Mouse (Mus musculus) intestine, embryonic 15.5 days (tissue): ENCODE measurements around the gene Cx3cl1. TPM values are rescaled to one million over a fixed set of nuclear protein-coding genes. Genes with fewer than 3 reads are reported as not detected.

Experiments used
- ATAC-seq: fragments of 200-750 bp; cut with Nextera tagmentation; 2 replicates; pipeline ENCODE4 v1.8.0; 2017; ENCODE audit warnings: moderate TSS enrichment, moderate library complexity
- H3K27ac ChIP-seq: fragments of 300-500 bp; sonication (generic); 2 replicates; pipeline ENCODE4 v1.5.1; 2015; ENCODE audit warnings: mild to moderate bottlenecking, inconsistent platforms
- H3K27me3 ChIP-seq: fragments of 300-500 bp; sonication (generic); replicated peaks from 2 replicates; pipeline ENCODE4 v1.6.1; 2015; ENCODE audit warnings: inconsistent platforms
- H3K36me3 ChIP-seq: fragments of 300-500 bp; sonication (generic); 2 replicates; pipeline ENCODE4 v1.6.1; 2015; ENCODE audit warnings: inconsistent platforms
- H3K4me1 ChIP-seq: fragments of 300-500 bp; sonication (generic); replicated peaks from 2 replicates; pipeline ENCODE4 v1.6.1; 2015; ENCODE audit warnings: inconsistent platforms
- H3K4me2 ChIP-seq: fragments of 300-500 bp; sonication (generic); replicated peaks from 2 replicates; pipeline ENCODE4 v1.6.1; 2015; ENCODE audit warnings: mild to moderate bottlenecking, inconsistent platforms
- H3K4me3 ChIP-seq: fragments of 300-500 bp; sonication (generic); replicated peaks from 2 replicates; pipeline ENCODE4 v1.5.1; 2015; ENCODE audit warnings: inconsistent platforms
- H3K9ac ChIP-seq: fragments of 300-500 bp; sonication (generic); 2 replicates; pipeline ENCODE4 v1.6.1; 2015; ENCODE audit warnings: inconsistent platforms
- H3K9me3 ChIP-seq: fragments of 300-500 bp; sonication (generic); 2 replicates; pipeline ENCODE4 v1.6.1; 2016; ENCODE audit warnings: inconsistent platforms
- WGBS: fragments of 180-500 bp; shearing (Covaris S2); methylation state at CpG from one replicate; pipeline ENCODE4 v1.1.7; 2015; 5-methylcytosine and 5-hydroxymethylcytosine counted together
- polyA plus RNA-seq: library from polyadenylated mRNA; unstranded; fragments of >200 nt; fragmentation: Nextera tagmentation; extraction: Ambion mirVana; gene quantifications from 2 replicates; pipeline ENCODE4 v1.2.1, GENCODE M21; 2015

The Cx3cl1 gene
- polyA plus RNA-seq, 1 experiment from 2014 or later = 23.0 TPM

GRCm38 (mm10) chr8:94776346-94776745, 4.5 kb downstream of the Cx3cl1 start:
- Histone ChIP-seq H3K27me3 (peaks cover 7% of the 10 kb centered on the region; the same call in 1 of the 2 replicates), H3K4me1 (peaks cover 32% of the 10 kb centered on the region), H3K4me2 (no peak overlapping the region), H3K4me3 (no peak overlapping the region), H3K27ac (no peak overlapping the region), H3K36me3 (no peaks in the 10 kb centered on the region), H3K9me3 (no peaks in the 10 kb centered on the region), H3K9ac (no peak overlapping the region)
- no peak for ATAC-seq
- WGBS = 83% methylated on average over 2 of the region's 2 CpGs

GRCm38 (mm10) chr8:94778036-94778435, 6.2 kb downstream of the Cx3cl1 start:
- ATAC-seq = peak; percentile 1; the same call in 1 of the 2 replicates
- peak overlapping the region; percentile 84 for H3K27ac ChIP-seq
- no peak overlapping the region for H3K9ac ChIP-seq

GRCm38 (mm10) chr8:94778473-94778872, 6.7 kb downstream of the Cx3cl1 start:
- H3K9me3 ChIP-seq = no peaks in the 10 kb centered on the region
- ATAC-seq = peak; percentile 79
- H3K27ac ChIP-seq = peak overlapping the region; percentile 84
- no peaks in the 10 kb centered on the region for H3K36me3 ChIP-seq
- WGBS = 15% methylated on average over 5 of the region's 5 CpGs
- no peak overlapping the region for H3K4me3 ChIP-seq
- no peaks in the 10 kb centered on the region for H3K27me3 ChIP-seq
- no peak overlapping the region for H3K9ac ChIP-seq
- peaks cover 33% of the 10 kb centered on the region for H3K4me1 ChIP-seq
- H3K4me2 ChIP-seq = peak overlapping the region; percentile 33

More at GRCm38 (mm10) chr8:94778036-94778435, 6.2 kb downstream of the Cx3cl1 start:
- Histone ChIP-seq H3K4me1 (peaks cover 33% of the 10 kb centered on the region), H3K4me2 (peak overlapping the region; percentile 33; the same call in 1 of the 2 replicates), H3K36me3 (no peaks in the 10 kb centered on the region), H3K27me3 (no peaks in the 10 kb centered on the region), H3K4me3 (no peak overlapping the region), H3K9me3 (no peaks in the 10 kb centered on the region)
- WGBS = 60% methylated on average over 10 of the region's 10 CpGs

- 65% methylated on average over 10 of the region's 10 CpGs for WGBS
- no peaks in the 10 kb centered on the region for H3K27me3 ChIP-seq
- H3K4me2 ChIP-seq = peak overlapping the region; percentile 33
- no peak overlapping the region for H3K4me3 ChIP-seq
- H3K4me1 ChIP-seq = peaks cover 33% of the 10 kb centered on the region
- no peaks in the 10 kb centered on the region for H3K36me3 ChIP-seq
- H3K27ac ChIP-seq = peak overlapping the region; percentile 84
- peak; percentile 3; the same call in 1 of the 2 replicates for ATAC-seq
- no peak overlapping the region for H3K9ac ChIP-seq
- no peaks in the 10 kb centered on the region for H3K9me3 ChIP-seq
Measured at GRCm38 (mm10) chr8:94778895-94779533, 7.2 kb downstream of the Cx3cl1 start.

GRCm38 (mm10) chr8:94779534-94780294, 7.9 kb downstream of the Cx3cl1 start:
- H3K27ac ChIP-seq = no peak overlapping the region
- no peaks in the 10 kb centered on the region for H3K27me3 ChIP-seq
- no peaks in the 10 kb centered on the region for H3K36me3 ChIP-seq
- no peak overlapping the region for H3K4me2 ChIP-seq
- H3K4me3 ChIP-seq = no peak overlapping the region
- ATAC-seq = no peak
- 92% methylated on average over 16 of the region's 16 CpGs for WGBS
- H3K9ac ChIP-seq = no peak overlapping the region
- peaks cover 35% of the 10 kb centered on the region for H3K4me1 ChIP-seq
- no peaks in the 10 kb centered on the region for H3K9me3 ChIP-seq

- 81% methylated on average over 21 of the region's 21 CpGs for WGBS
- H3K36me3 ChIP-seq = no peaks in the 10 kb centered on the region
Measured at GRCm38 (mm10) chr8:94780491-94781154, 8.8 kb downstream of the Cx3cl1 start.

GRCm38 (mm10) chr8:94781155-94781837, 9.5 kb downstream of the Cx3cl1 start:
- H3K4me3 ChIP-seq = no peak overlapping the region
- no peaks in the 10 kb centered on the region for H3K36me3 ChIP-seq
- no peaks in the 10 kb centered on the region for H3K27me3 ChIP-seq
- peak overlapping the region; percentile 67 for H3K27ac ChIP-seq
- H3K4me1 ChIP-seq = peaks cover 41% of the 10 kb centered on the region
- peak overlapping the region; percentile 38 for H3K4me2 ChIP-seq
- no peaks in the 10 kb centered on the region for H3K9me3 ChIP-seq
- 54% methylated on average over 7 of the region's 7 CpGs for WGBS
- H3K9ac ChIP-seq = 0 out of 2 replicates have a peak overlapping the region, but pooled peaks have one; percentile 17
- ATAC-seq = peak; percentile 31

More at GRCm38 (mm10) chr8:94780491-94781154, 8.8 kb downstream of the Cx3cl1 start:
- H3K4me2 ChIP-seq = no peak overlapping the region; the same call in 1 of the 2 replicates
- no peak overlapping the region for H3K9ac ChIP-seq
- no peaks in the 10 kb centered on the region for H3K9me3 ChIP-seq
- peaks cover 41% of the 10 kb centered on the region for H3K4me1 ChIP-seq
- no peaks in the 10 kb centered on the region for H3K27me3 ChIP-seq
- no peak overlapping the region for H3K4me3 ChIP-seq
- no peak for ATAC-seq
- H3K27ac ChIP-seq = peak overlapping the region; percentile 40; the same call in 1 of the 2 replicates

GRCm38 (mm10) chr8:94781838-94782235, 10.0 kb downstream of the Cx3cl1 start:
- Histone ChIP-seq H3K4me2 (peak overlapping the region; percentile 38), H3K4me3 (no peak overlapping the region), H3K36me3 (no peaks in the 10 kb centered on the region), H3K9me3 (no peaks in the 10 kb centered on the region), H3K27ac (peak overlapping the region; percentile 67), H3K27me3 (no peaks in the 10 kb centered on the region), H3K9ac (0 out of 2 replicates have a peak overlapping the region, but pooled peaks have one; percentile 17), H3K4me1 (peaks cover 41% of the 10 kb centered on the region)
- WGBS = 9% methylated on average over 11 of the region's 11 CpGs
- peak; percentile 85 for ATAC-seq

GRCm38 (mm10) chr8:94783890-94784289, 12.1 kb downstream of the Cx3cl1 start:
- 73% methylated on average over 4 of the region's 4 CpGs for WGBS
- Histone ChIP-seq H3K9me3 (no peaks in the 10 kb centered on the region), H3K4me2 (no peak overlapping the region), H3K27ac (no peak overlapping the region), H3K9ac (no peak overlapping the region), H3K27me3 (no peaks in the 10 kb centered on the region), H3K4me1 (peaks cover 29% of the 10 kb centered on the region), H3K4me3 (no peak overlapping the region), H3K36me3 (no peaks in the 10 kb centered on the region)
- no peak for ATAC-seq

GRCm38 (mm10) chr8:94785247-94785985, 13.6 kb downstream of the Cx3cl1 start:
- 41% methylated on average over 12 of the region's 12 CpGs for WGBS
- Histone ChIP-seq H3K4me2 (no peak overlapping the region), H3K9me3 (no peaks in the 10 kb centered on the region), H3K4me1 (peaks cover 23% of the 10 kb centered on the region), H3K27me3 (no peaks in the 10 kb centered on the region), H3K4me3 (no peak overlapping the region), H3K36me3 (no peaks in the 10 kb centered on the region), H3K9ac (no peak overlapping the region), H3K27ac (peak overlapping the region; percentile 79)
- peak; percentile 44 for ATAC-seq

GRCm38 (mm10) chr8:94785995-94786595, 14.3 kb downstream of the Cx3cl1 start:
- Histone ChIP-seq H3K9me3 (no peaks in the 10 kb centered on the region), H3K4me3 (no peak overlapping the region), H3K27ac (no peak overlapping the region), H3K36me3 (no peaks in the 10 kb centered on the region), H3K9ac (no peak overlapping the region), H3K27me3 (no peaks in the 10 kb centered on the region), H3K4me2 (no peak overlapping the region), H3K4me1 (peaks cover 17% of the 10 kb centered on the region)
- 69% methylated on average over 6 of the region's 6 CpGs for WGBS
- ATAC-seq = no peak
